Mouse (Mus musculus) midbrain, embryonic 11.5 days (tissue): ENCODE data around the gene Mapkap1. TPM values are rescaled to one million over a fixed set of nuclear protein-coding genes. Genes with fewer than 3 reads are reported as not detected.

Source experiments
- ATAC-seq: fragments of 200-750 bp; cut with Nextera tagmentation; 2 replicates; pipeline ENCODE4 v1.8.0; 2017; ENCODE audit warnings: moderate TSS enrichment, moderate library complexity; ENCODE audit not compliant: low FRiP score
- DNase-seq: peaks from one replicate; pipeline ENCODE4 v3.0.0; 2015; ENCODE audit warnings: low spot score; ENCODE audit errors: missing footprints
- H3K27ac ChIP-seq: fragments of 300-500 bp; sonication (generic); 2 replicates; pipeline ENCODE4 v1.5.1; 2014; ENCODE audit warnings: low read depth, low read length
- H3K27me3 ChIP-seq: fragments of 300-500 bp; sonication (generic); 2 replicates; pipeline ENCODE4 v1.6.1; 2014; ENCODE audit warnings: mild to moderate bottlenecking, low read length, moderate library complexity, mixed read lengths; ENCODE audit not compliant: control insufficient read depth, insufficient read depth
- H3K36me3 ChIP-seq: fragments of 300-500 bp; sonication (generic); 2 replicates; pipeline ENCODE4 v1.6.1; 2014; ENCODE audit warnings: mild to moderate bottlenecking, low read length, moderate library complexity, mixed read lengths; ENCODE audit not compliant: control insufficient read depth, insufficient read depth
- H3K4me1 ChIP-seq: fragments of 300-500 bp; sonication (generic); 2 replicates; pipeline ENCODE4 v1.6.1; 2014; ENCODE audit warnings: low read length; ENCODE audit not compliant: control insufficient read depth, insufficient read depth
- H3K4me2 ChIP-seq: fragments of 300-500 bp; sonication (generic); 2 replicates; pipeline ENCODE4 v1.6.1; 2014; ENCODE audit warnings: mild to moderate bottlenecking, moderate library complexity
- H3K4me3 ChIP-seq: fragments of 300-500 bp; sonication (generic); 2 replicates; pipeline ENCODE4 v1.5.1; 2014; ENCODE audit warnings: low read depth, low read length
- H3K9ac ChIP-seq: fragments of 300-500 bp; sonication (generic); 2 replicates; pipeline ENCODE4 v1.6.1; 2014; ENCODE audit warnings: low read length
- H3K9me3 ChIP-seq: fragments of 300-500 bp; sonication (generic); 2 replicates; pipeline ENCODE4 v1.6.1; 2016; ENCODE audit warnings: low read length; ENCODE audit not compliant: control insufficient read depth
- WGBS: fragments of 180-500 bp; shearing (Covaris S2); extraction: QIAGEN DNeasy Blood & Tissue Kit; methylation state at CpG from one replicate; pipeline ENCODE4 v1.1.7; 2014; 5-methylcytosine and 5-hydroxymethylcytosine counted together
- polyA plus RNA-seq: library from polyadenylated mRNA; unstranded; fragments of >200 nt; fragmentation: Nextera tagmentation; extraction: Ambion mirVana; gene quantifications from 2 replicates; pipeline ENCODE4 v1.2.1, GENCODE M21; 2014

Gene Mapkap1
- polyA plus RNA-seq, 1 experiment from 2014 or later = 98.4 TPM

GRCm38 (mm10) chr2:34372305-34373301 lies 34.0 kb upstream of the Mapkap1 start, which contains the start of gene Pbx3:
Gene Pbx3, minus strand, starts transcription at chr2:34373142.
- DNase-seq (peak; percentile 99), ATAC-seq (peak; percentile 94)
- peak within 1 kb of the TSS; percentile 99 for H3K27ac ChIP-seq
- H3K4me3 ChIP-seq = peak within 1 kb of the TSS; percentile 93
- H3K9ac ChIP-seq = peak within 1 kb of the TSS; percentile 98
- peaks cover 17% of the 10 kb centered on the region for H3K4me1 ChIP-seq
- no peaks in the 10 kb centered on the region for H3K9me3 ChIP-seq
- H3K36me3 ChIP-seq = no peaks in the 10 kb centered on the region
- H3K4me2 ChIP-seq = peak within 1 kb of the TSS; percentile 67
- no peaks in the 10 kb centered on the region for H3K27me3 ChIP-seq
- WGBS = under 1% methylated on average over 60 of the region's 102 CpGs

- Histone ChIP-seq H3K4me3 (no peak overlapping the region), H3K4me2 (no peak overlapping the region), H3K9ac (no peak overlapping the region), H3K36me3 (no peaks in the 10 kb centered on the region), H3K9me3 (no peaks in the 10 kb centered on the region), H3K4me1 (peaks cover 8% of the 10 kb centered on the region; the same call in 1 of the 2 replicates), H3K27me3 (no peaks in the 10 kb centered on the region), H3K27ac (no peak overlapping the region)
- ATAC-seq (no peak), DNase-seq (no peak)
- 40% methylated on average over 3 of the region's 3 CpGs for WGBS
These were observed 32.7 kb upstream of the Mapkap1 start for GRCm38 (mm10) chr2:34373886-34374285.

GRCm38 (mm10) chr2:34374349-34374748 lies 32.2 kb upstream of the Mapkap1 start:
- H3K4me1 ChIP-seq = peaks cover 8% of the 10 kb centered on the region; the same call in 1 of the 2 replicates
- no peak overlapping the region for H3K4me3 ChIP-seq
- 80% methylated on average over 2 of the region's 2 CpGs for WGBS
- DNase-seq = no peak
- H3K4me2 ChIP-seq = no peak overlapping the region
- H3K27me3 ChIP-seq = no peaks in the 10 kb centered on the region
- no peaks in the 10 kb centered on the region for H3K36me3 ChIP-seq
- no peak for ATAC-seq
- no peak overlapping the region for H3K9ac ChIP-seq
- H3K27ac ChIP-seq = no peak overlapping the region
- no peaks in the 10 kb centered on the region for H3K9me3 ChIP-seq

- ATAC-seq (no peak), DNase-seq (no peak)
These were observed 27.6 kb upstream of the Mapkap1 start for GRCm38 (mm10) chr2:34378930-34379329.

GRCm38 (mm10) chr2:34399535-34399934 lies 7.0 kb upstream of the Mapkap1 start:
- no peaks in the 10 kb centered on the region for H3K9me3 ChIP-seq
- no peaks in the 10 kb centered on the region for H3K4me1 ChIP-seq
- no peak overlapping the region for H3K4me2 ChIP-seq
- no peak overlapping the region for H3K27ac ChIP-seq
- no peak for ATAC-seq
- no peak for DNase-seq
- no peaks in the 10 kb centered on the region for H3K27me3 ChIP-seq
- no peaks in the 10 kb centered on the region for H3K36me3 ChIP-seq
- H3K9ac ChIP-seq = no peak overlapping the region
- H3K4me3 ChIP-seq = no peak overlapping the region
- WGBS = 55% methylated on average over 4 of the region's 4 CpGs

More at GRCm38 (mm10) chr2:34378930-34379329, 27.6 kb upstream of the Mapkap1 start:
- Histone ChIP-seq H3K9me3 (no peaks in the 10 kb centered on the region), H3K4me1 (no peaks in the 10 kb centered on the region), H3K4me3 (no peak overlapping the region), H3K27me3 (no peaks in the 10 kb centered on the region), H3K27ac (no peak overlapping the region), H3K9ac (no peak overlapping the region), H3K36me3 (no peaks in the 10 kb centered on the region), H3K4me2 (no peak overlapping the region)
- 84% methylated on average over 2 of the region's 2 CpGs for WGBS

DNA sequence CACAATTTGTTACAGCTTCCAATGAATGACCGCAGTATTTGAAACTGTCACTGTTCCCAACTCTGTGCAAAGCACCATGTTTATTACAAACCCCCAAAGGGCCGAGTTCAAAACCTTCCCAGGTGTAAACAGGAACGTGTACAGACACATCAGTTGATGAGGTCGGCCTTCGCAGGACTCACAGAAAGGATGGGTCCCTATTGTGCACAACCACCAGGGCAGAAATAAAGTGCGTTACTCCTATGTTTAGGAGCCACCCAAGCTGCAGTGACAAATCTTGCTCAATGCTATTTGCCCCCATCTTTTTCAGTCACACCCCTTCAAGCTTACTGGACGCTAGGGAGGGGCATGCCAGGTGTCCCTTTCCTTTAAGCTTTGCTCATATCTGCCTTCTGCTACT lies 1.0 kb downstream of the Mapkap1 start:
- H3K4me3 ChIP-seq = peak overlapping the region; percentile 61

GRCm38 (mm10) chr2:34408341-34408740 lies 1.8 kb downstream of the Mapkap1 start:
- H3K36me3 ChIP-seq = no peaks in the 10 kb centered on the region
- no peak for DNase-seq
- no peak overlapping the region for H3K9ac ChIP-seq
- no peak overlapping the region for H3K4me2 ChIP-seq
- WGBS = 93% methylated on average over 10 of the region's 10 CpGs
- H3K27me3 ChIP-seq = no peaks in the 10 kb centered on the region
- H3K27ac ChIP-seq = no peak overlapping the region
- no peak for ATAC-seq
- H3K4me3 ChIP-seq = no peak overlapping the region
- H3K9me3 ChIP-seq = no peaks in the 10 kb centered on the region
- H3K4me1 ChIP-seq = peaks cover 6% of the 10 kb centered on the region

More for the DNA sequence above, 1.0 kb downstream of the Mapkap1 start:
- H3K4me2 ChIP-seq = peak overlapping the region; percentile 86
- no peak for DNase-seq
- no peak overlapping the region for H3K27ac ChIP-seq
- H3K9ac ChIP-seq = peak overlapping the region; percentile 72
- peaks cover 6% of the 10 kb centered on the region for H3K4me1 ChIP-seq
- no peaks in the 10 kb centered on the region for H3K27me3 ChIP-seq
- 42% methylated on average over 7 of the region's 7 CpGs for WGBS
- H3K9me3 ChIP-seq = no peaks in the 10 kb centered on the region
- H3K36me3 ChIP-seq = no peaks in the 10 kb centered on the region
- ATAC-seq = no peak

GRCm38 (mm10) chr2:34409741-34410340 lies 3.3 kb downstream of the Mapkap1 start:
- Histone ChIP-seq H3K27me3 (no peaks in the 10 kb centered on the region), H3K36me3 (no peaks in the 10 kb centered on the region)

DNA sequence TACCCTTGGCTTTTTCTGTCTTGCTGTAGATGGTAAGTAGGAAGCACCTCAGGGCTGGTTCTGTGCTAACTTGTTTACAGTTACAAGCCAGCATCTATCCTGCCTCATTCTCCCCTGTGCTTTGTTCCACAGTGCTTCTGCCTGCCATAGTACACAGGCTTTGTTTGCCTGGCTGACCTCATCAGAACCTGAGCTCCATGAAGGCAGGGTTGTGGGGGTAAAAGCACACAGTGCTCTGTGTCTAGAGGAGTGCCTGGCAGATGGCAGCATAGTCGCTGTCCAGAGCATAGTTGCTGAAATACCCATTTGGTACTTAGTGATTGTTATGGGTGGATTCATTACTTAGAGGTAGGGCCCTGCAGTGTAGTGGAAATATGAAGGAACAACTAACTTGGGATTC lies 13.7 kb downstream of the Mapkap1 start:
- Histone ChIP-seq H3K27ac (no peak overlapping the region), H3K9me3 (no peaks in the 10 kb centered on the region), H3K4me3 (no peak overlapping the region), H3K9ac (no peak overlapping the region), H3K27me3 (no peaks in the 10 kb centered on the region), H3K4me1 (no peaks in the 10 kb centered on the region), H3K36me3 (no peaks in the 10 kb centered on the region), H3K4me2 (no peak overlapping the region)
- DNase-seq = no peak
- no peak for ATAC-seq
- WGBS = 59% methylated on average over 1 of the region's 1 CpGs

More at GRCm38 (mm10) chr2:34409741-34410340, 3.3 kb downstream of the Mapkap1 start:
- no peak overlapping the region for H3K4me3 ChIP-seq
- H3K27ac ChIP-seq = no peak overlapping the region
- 86% methylated on average over 5 of the region's 5 CpGs for WGBS
- no peak overlapping the region for H3K4me2 ChIP-seq
- DNase-seq = no peak
- H3K9me3 ChIP-seq = no peaks in the 10 kb centered on the region
- H3K4me1 ChIP-seq = peaks cover 6% of the 10 kb centered on the region
- H3K9ac ChIP-seq = no peak overlapping the region
- ATAC-seq = no peak
